Mouse (Mus musculus) NIH3T3 (cell line): ENCODE results near the gene Hoxc6.

Source experiments
- DNase-seq: peaks from one replicate; pipeline ENCODE4 v3.0.0-alpha.2; 2012; ENCODE audit warnings: low read depth

Hoxc6 gene

DNA sequence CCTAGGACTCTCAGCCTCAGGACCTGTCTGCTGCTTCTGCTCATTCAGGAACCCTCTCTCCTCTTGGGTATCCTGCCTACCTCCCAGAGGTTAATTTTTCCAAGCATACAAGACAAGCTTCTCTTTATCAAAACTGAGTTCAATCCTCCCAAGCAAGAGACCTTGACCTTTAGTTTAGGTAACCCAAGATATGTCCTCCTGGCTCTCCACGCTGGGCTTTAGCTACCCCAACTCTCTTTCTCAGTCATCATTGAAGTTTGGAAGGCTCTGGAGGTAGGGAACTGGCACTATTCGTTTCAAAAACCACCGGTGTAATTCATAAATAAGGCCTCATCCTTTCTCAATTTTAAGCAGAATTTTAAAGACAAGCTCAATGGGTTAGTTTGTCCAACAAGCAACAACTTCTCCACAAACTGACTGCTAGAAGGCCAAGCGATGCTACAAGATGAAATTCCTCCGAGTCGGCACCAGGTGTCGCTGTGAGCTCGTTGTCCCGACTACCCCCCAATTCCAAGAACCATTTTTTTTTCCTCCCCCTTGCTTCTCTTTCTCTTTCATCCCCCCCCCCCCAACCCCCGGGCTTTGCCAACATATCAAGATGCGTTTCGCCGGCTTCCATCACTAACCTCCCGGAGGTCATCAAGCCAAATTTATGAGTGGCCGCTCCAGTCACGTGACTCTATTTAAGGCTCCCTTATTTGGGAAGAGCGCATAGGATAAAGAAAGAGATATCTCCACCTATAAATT is 15.4 kb downstream of the Hoxc6 start:
- DNase-seq: peak; percentile 80

DNA sequence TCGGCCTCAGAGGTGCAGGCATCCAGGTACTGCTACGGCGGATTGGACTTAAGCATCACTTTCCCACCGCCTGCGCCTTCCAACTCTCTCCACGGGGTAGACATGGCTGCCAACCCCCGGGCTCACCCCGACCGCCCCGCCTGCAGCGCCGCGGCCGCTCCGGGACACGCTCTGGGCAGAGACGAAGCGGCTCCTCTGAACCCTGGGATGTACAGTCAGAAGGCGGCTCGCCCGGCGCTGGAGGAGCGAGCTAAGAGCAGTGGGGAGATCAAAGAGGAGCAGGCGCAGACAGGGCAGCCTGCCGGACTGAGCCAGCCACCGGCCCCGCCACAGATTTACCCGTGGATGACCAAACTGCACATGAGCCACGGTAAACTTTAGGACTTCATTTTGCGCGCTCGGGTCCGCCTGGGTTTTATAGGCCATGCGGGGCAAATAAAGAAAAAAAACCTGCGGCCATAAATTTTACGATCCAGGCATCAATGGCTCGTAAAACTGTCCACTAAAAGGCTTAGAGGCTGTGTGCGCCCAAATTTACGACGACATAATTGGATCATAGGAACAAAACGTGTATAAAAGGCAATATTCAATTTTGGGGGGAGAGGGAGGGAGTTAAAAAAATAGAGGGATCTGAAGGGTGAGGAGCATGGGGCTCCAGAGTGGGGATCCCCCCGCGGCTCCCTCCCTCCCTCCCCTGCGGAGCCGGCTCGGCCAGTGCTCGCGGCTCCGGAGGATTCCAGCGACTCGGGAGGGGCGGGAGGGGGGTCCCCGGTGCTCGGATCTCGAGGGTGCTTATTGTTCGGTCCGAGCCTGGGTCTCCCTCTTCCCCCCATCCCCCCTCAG is 16.3 kb downstream of the Hoxc6 start:
- DNase-seq: peak; percentile 62

DNA sequence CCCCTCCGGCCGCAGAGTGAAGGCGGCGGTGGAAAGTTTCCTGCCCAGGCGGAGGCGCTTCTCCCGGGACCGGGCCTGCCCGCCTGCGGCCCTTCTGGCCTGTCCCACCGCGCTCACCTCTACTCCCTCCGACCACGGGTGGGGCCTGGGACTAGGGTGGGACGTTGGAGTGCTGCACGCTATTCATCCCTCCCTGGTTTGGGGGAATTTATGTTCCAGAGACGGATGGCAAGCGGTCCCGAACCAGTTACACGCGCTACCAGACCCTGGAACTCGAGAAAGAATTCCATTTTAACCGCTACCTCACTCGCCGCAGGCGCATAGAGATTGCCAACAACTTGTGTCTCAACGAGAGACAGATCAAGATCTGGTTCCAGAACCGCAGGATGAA is 16.9 kb downstream of the Hoxc6 start:
- DNase-seq: peak; percentile 46

DNA sequence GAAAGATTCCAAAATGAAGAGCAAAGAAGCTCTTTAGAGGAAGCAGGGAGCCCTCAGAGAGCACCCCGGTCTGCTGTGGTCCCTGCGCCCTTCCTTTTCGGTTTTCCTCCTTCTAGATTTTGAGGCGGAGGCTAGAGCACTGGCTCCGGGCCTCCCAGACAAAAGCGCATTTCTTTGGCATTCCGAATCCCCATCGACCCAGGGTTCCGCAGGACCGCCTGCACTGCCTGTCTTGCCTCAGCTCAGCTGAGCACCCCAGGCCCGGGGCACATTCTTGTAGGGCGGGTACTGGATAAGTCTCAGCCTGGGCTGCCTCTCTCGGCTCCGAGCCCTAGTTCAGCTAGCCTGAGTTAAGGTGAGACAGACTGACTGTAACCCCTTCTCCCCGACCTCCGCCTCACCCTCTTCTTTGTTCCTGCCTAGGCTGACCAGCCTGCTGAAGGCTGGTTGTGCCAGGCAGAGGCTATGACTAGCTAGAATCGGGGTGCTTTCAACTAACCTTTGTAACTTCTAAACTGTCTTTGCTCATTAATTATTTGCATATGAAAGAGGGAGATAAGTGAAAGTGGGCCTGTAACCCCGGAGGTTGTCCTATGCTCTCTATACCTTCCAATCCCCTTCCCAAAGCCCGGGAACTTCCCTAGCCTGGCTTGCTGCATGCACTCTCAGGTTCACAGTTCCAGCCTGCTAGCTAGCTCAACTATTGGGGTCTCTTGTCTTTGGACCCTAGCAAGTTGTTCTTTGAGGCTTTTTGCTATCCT is 17.5 kb downstream of the Hoxc6 start:
- peak; percentile 49 for DNase-seq

DNA sequence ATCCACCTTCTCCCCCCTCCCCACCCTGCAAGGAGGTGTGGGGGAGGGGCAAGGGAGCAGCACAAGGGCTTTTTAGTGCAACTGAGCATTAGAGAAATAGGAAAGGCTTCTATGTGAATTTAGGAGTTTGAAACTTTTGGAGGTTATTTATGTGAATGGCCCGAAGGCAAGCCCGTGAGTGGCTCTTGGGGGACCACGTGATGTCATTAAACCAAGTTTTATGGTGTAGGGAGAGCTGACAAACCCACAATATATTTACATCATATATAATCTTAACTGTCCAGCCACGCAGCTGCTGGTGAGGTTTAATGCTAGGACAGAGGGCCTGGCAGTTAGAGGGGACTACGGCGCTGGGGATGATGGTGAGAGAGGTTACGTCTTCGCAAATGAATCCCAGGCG is 20.6 kb downstream of the Hoxc6 start, which contains the start of gene Hoxc4:
TSS of gene Hoxc4 (plus strand) at position 299 of the 400 bp plus-strand sequence.
- DNase-seq: no peak

DNA sequence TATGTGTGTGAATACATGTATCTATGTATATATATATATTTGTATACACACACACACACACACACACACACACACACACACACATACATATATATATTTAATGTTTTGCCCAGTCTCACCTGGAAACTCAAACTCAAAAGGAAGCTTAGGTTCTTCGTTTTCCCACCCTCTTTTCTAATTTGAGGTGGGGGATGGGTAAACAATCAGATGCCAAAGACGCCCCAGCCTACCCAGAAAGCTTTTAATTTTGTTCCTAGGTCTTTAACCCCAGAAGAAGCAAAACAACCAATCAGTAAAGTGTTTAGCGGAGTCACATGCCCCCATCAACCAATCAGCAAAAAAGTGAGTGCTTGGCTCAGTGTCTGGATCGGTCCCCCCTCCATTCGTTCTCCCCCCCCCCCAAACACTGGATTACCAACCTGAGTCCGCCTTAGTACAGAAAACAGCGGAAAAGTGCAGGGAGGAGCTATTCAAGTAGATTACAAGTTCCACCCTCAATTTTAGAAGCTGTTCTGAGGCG is 22.9 kb downstream of the Hoxc6 start:
- DNase-seq: no peak

DNA sequence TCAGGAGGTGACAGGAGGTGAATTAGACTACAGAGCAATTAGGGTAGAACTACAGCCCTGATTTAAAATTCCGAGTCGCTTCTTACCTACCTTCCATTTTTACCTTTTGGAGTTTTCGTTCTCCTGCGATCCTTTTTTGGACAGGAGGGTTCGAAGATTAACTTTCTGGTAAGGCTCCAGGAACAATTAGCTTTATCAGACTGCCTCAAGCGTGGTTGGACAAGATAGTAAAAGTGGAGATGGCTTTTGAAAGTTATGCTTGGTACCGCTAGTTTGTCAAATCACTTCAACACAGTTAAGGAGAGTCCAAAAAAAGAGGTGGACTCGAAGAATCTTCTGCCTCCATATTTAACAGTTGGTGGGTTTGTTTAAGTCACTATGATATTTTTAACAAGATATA is 23.5 kb downstream of the Hoxc6 start:
- no peak for DNase-seq

DNA sequence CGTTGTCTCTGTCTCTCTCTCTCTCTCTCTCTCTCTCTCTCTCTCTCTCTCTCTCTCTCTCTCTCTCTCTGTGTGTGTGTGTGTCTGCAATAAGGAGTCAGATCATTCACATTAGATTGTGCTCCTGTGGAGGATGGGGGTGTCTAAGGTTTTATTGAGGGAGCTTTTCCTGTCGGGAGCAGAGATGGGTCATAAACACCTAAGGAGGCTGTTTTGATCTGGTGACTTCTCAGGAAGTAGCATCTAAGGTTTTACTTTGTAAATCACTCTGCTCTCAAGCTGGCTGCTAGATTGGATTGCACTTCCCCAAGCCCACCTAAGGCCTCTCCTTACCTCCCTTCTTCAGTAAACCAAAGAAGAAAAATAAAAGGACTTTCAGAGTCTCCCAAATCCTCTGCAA is 26.1 kb downstream of the Hoxc6 start:
- DNase-seq: no peak

DNA sequence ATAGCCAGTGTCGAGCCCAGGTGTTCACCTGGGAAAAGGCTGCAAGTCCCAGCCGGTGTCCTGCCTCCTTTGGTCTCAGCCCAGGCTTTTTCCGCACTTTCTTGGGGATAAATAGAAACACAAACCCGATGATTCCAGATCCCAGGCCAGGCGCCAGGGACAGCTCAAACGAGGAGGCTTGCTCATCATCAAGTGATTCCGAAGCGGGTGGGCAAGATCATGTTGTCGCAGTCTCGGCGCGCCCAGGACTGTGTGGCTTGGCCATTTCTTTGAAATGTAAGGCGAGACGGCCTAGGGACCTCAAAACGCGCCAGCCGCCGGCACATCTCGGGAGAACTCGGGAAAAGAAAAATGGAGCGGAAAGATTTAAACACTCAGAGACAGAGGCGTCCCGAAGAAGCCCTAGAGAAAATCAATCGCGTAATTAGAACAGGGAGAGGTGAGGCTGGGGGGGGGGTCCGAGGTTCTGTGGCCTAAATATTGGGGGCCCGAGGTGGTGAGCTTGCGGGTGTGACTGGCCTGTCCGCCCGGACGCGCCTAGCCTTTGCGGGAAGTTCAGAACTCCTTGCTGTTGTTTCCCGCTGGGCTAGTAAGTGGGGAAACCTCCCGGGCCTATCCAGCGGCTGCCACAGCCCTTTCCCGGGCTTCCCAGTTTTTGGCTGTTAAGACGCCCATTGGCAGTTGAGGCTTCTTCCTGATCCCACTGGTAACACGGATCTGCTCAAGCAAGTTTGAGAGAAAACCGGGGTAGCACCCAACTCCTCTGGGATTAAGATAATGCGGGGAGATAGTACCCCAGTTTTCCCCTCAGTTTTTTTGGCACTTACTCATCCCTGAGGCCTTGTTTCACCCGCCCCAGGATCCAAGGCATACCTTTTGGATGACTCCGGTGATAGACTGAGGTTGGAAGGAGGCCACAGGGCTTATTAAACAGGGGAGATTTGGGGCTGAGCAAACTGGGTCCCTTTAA is 29.5 kb downstream of the Hoxc6 start:
- peak; percentile 57 for DNase-seq

DNA sequence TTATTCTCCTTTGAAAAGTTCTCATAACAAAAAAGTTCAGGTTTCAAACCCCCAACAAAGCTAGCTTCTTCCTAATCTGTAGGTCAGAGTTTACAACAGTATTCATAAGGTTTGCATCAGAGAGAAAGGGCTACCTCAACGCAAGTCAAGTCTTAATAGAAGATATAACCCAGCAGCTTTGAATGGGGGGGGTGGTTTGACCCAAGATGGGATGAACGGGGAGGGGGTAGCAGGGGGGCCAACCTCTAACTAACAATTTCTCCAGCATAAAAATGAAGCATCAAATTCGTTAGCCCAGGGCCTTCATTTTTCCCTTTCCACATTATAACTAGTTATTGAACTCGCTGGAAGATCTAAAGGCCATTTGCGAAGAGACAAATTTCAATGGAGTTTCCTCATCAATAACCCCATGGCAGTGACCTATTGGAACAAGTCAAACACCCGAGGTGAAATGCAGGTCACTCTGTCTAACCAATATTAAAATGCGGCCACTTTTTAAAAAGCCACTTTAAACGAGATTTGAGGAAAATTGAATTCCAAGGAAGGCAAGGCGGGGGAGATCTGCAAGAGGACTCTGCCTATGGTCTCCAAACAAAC is 31.0 kb downstream of the Hoxc6 start:
- DNase-seq: no peak

DNA sequence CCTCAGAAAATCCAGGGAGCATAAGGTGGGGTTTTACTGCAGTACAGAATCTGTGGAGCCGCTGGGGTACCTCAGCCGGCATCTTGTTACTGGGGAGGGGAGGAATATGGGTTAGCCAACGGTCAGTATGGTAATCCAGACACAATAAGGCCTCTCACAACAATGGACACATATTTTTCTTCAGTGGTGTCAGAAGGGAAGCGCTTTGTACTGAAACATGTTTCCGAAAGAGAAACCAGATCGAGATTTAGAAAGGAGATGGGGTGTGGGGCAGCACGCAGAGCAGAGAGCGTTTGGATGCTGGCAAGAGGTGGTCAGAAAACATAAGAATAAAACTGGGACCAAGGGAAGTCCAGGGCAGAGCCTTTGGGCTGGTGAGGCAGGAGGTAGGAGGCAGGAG is 32.1 kb downstream of the Hoxc6 start:
- no peak for DNase-seq

DNA sequence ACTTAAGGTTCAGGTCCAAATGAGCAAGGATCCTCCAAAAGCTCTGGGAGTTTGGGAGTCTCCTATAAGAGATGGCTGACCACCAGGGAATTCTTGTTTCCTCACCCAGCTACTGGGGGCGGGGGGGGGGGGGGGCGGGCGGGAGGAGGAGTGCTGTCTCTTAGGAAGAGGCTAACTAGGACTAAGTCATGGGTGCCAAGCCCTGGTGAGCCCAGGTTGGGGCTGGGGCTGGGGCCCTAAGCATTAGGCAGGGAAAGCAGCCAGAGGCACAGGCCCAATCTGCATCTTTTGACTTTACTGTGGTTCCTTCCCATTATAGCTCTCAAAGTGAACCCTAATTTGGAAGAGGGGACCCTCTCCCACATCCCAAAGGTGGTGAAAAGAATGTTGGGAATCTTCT is 34.1 kb downstream of the Hoxc6 start:
- no peak for DNase-seq

DNA sequence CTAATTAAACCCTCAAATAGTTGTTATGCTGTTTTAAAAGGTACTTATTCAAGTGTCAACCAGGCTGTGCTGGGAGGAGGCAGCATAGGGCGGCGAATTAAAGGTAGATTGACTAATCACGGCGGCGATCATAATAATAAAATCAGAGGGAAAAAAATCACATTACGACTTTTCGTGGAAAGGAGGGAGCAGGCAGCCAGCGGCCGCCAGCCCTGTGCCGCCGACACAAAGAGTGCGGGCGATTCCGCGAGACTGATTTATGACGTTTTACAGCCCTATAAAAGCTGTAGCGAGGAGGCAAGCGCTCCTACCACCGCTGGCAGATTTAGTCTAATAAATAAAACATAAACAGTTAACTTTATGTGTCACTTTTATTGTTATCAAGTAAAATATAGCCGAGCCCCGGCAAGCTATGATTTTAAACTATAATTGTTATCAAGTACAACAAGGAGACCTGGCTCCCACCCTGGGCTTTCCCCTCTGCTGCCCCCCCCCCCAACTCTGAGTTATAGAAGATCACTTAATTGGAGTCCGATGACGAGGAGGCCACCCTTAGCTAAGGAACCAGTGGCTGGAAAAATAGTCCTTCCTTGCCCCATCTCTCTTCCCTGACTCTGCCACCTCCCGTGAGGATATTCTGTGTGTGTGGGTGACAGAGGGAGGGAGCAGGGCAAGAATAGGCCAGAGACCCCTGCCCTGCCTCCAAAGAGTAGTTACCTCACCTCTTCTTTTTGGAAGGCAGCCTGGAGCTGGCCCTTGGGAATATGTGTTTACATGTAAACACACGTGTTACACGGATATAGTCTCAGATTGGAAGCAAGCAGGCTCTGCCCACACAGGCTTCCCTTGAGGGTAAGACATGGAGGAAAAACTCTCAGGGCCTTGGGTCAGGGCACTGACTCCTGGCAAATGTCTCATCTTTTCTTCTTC is 34.9 kb downstream of the Hoxc6 start:
- DNase-seq: peak; percentile 56

DNA sequence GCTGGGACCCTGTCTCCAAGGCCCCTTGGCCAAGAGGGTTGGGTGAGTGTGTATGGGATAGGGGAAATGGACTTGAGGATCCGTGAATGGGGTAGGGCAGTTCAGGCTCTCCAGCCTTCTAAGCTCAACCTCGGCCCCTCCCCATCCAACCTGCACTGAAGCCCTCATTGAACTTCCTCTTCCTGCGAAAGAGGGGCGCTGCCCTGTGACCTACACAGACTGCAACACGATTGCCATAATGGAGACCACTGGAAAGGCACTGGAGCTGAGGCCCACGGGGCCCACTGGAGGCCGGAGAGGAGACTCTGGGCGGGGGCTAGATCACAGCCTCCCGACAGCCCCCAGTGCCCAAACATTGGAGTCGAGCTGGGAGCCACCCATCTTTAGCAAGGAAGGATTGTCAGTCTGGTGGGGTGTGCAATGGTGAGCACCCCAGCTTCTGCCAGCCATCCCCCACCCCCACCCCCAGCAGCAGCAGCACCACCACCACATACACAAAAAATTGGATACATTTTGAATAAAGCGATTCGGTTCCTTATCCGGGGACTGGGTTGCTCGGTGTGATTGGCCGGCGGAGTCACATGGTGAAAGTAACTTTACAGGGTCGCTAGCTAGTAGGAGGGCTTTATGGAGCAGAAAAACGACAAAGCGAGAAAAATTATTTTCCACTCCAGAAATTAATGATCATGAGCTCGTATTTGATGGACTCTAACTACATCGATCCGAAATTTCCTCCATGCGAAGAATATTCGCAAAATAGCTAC is 36.2 kb downstream of the Hoxc6 start:
- peak; percentile 27 for DNase-seq

DNA sequence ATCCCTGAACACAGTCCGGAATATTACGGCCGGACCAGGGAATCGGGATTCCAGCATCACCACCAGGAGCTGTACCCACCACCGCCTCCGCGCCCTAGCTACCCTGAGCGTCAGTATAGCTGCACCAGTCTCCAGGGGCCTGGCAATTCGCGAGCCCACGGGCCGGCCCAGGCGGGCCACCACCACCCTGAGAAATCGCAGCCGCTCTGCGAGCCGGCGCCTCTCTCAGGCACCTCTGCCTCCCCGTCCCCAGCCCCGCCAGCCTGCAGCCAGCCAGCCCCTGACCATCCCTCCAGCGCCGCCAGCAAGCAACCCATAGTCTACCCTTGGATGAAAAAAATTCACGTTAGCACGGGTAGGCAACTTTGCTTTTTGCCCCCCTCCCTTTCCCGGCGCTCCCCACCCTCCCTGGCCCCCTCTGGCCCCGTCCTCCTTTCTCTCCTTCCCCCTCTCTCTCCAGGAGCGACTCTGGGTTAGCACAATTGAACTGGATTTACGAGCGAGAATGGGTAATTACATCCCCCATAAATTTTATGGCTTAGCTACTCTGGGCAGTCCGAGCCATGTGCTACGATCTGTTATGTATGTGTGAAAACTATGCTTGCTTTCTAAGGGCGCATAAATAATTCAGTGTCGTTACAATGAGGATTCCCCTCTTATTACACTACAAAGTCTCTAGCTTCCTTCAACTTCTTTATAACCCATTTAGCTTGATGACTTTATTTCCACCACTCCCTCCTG is 36.9 kb downstream of the Hoxc6 start:
- no peak for DNase-seq

DNA sequence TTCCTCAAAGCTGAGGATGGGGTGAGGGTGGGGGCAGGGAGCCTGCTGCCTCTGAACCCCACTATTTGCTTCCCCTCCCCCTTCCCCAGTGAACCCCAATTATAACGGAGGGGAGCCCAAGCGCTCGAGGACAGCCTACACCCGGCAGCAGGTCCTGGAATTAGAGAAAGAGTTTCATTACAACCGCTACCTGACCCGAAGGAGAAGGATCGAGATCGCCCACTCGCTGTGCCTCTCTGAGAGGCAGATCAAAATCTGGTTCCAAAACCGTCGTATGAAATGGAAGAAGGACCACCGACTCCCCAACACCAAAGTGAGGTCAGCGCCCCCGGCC is 37.5 kb downstream of the Hoxc6 start:
- no peak for DNase-seq

DNA sequence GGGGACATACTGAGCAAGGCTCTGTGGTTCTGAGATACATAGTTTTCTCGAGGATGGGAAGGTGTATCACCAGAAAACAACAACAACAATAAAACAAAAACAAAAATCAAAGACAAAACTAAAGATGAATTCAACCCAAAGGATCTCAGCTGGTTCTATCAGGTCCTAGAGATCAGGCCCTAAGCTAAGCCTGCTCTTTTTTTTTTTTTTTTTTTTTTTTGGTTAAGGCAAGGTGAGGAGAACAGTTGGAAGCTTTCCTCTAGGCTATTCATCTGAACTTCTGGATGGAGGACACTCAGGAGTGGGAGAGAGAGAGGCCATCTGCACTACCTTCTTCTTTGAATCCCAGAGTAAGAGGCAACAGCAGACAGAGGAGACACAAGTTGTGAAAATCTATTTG is 39.5 kb downstream of the Hoxc6 start:
- no peak for DNase-seq
